ENCODE assay signal across 8 mouse cellular contexts in genomic region chr1:92911721-92912138, GRCm38 (mm10). TPM values are rescaled to one million over a fixed set of nuclear protein-coding genes. Genes with fewer than 3 reads are reported as not detected.
DNase-seq lines count a peak whose midpoint lies in the region; ATAC-seq lines count a peak whose summit lies in the region.

No protein-coding gene starts in this region.

- peak overlapping the region; percentile 94 for H3K9ac ChIP-seq in kidney, embryonic 16.5 days (replicated peaks; ENCODE audit: low read length)
- H3K9ac ChIP-seq in heart, embryonic 16.5 days (ENCODE audit: low read length) = peak overlapping the region; percentile 95

- H3K27me3 ChIP-seq in kidney, embryonic 16.5 days (ENCODE audit: insufficient read depth, low read length) = no peaks in the 10 kb centered on the region
- H3K27me3 ChIP-seq in heart, embryonic 16.5 days (ENCODE audit: control insufficient read depth, insufficient read depth, low read length) = no peaks in the 10 kb centered on the region

- H3K4me1 ChIP-seq in kidney, embryonic 16.5 days (ENCODE audit: insufficient read depth, low read length) = peaks cover 29% of the 10 kb centered on the region
- peaks cover 25% of the 10 kb centered on the region for H3K4me1 ChIP-seq in heart, embryonic 16.5 days (ENCODE audit: control insufficient read depth, insufficient read depth, low read length)

- peak overlapping the region; percentile 79 for H3K4me3 ChIP-seq in kidney, embryonic 16.5 days (ENCODE audit: low read length)
- H3K4me3 ChIP-seq in heart, embryonic 16.5 days (ENCODE audit: low read length) = peak overlapping the region; percentile 76

- H3K9me3 ChIP-seq in kidney, embryonic 16.5 days (ENCODE audit: low read length) = no peaks in the 10 kb centered on the region
- H3K9me3 ChIP-seq in heart, embryonic 16.5 days (replicated peaks; ENCODE audit: control insufficient read depth, low read length) = no peaks in the 10 kb centered on the region

- peak overlapping the region; percentile 76 for H3K4me2 ChIP-seq in kidney, embryonic 16.5 days (replicated peaks; ENCODE audit: low read depth, low read length)
- peak overlapping the region; percentile 87 for H3K4me2 ChIP-seq in heart, embryonic 16.5 days (ENCODE audit: low read depth, low read length)

- ATAC-seq in kidney, embryonic 16.5 days (ENCODE audit: low FRiP score, low TSS enrichment) = no peak
- no peak for ATAC-seq in heart, embryonic 16.5 days (replicated peaks; ENCODE audit: extremely low read depth, insufficient read depth, low FRiP score)
- ATAC-seq in megakaryocyte, adult 5-6 weeks (ENCODE audit: poor library complexity, severe bottlenecking) = 0 out of 2 replicates have a peak, but pooled peaks have one; percentile 6
- ATAC-seq in frontal cortex, adult (ENCODE audit: low TSS enrichment) = no peak
- no peak for ATAC-seq in CD4-positive, CD25-positive, alpha-beta regulatory T cell, adult 4 months

- H3K27ac ChIP-seq in kidney, embryonic 16.5 days (ENCODE audit: low read length) = peak overlapping the region; percentile 86
- H3K27ac ChIP-seq in heart, embryonic 16.5 days (ENCODE audit: low read length) = peak overlapping the region; percentile 91

- H3K36me3 ChIP-seq in kidney, embryonic 16.5 days (ENCODE audit: insufficient read depth, low read length) = peaks cover 11% of the 10 kb centered on the region
- peaks cover 19% of the 10 kb centered on the region for H3K36me3 ChIP-seq in heart, embryonic 16.5 days (ENCODE audit: control insufficient read depth, insufficient read depth)

- WGBS in kidney, embryonic 16.5 days = 40% methylated on average over 8 of the region's 8 CpGs
- WGBS in heart, embryonic 16.5 days = 42% methylated on average over 8 of the region's 8 CpGs

- DNase-seq in kidney, postnatal 36 days = no peak
- peak; percentile 47 for DNase-seq in MEL-GATA-1-ER (ENCODE audit: extremely low read depth, low read depth)
- no peak for DNase-seq in right cerebral cortex, postnatal 36 days (ENCODE audit: low spot score in 2 of 2)

RNA-seq across cellular contexts. Expression of gene Rnpepl1, which starts 1.1 kb away (rescaled TPM):
- polyA plus RNA-seq in kidney, embryonic 16.5 days (2015; fragmentation: Nextera tagmentation; extraction: Ambion mirVana) = 14.8 and 31.1 TPM in 2 replicates
- polyA plus RNA-seq in heart, embryonic 16.5 days (2015; fragmentation: Nextera tagmentation; extraction: Ambion mirVana) = 29.8 and 45.6 TPM in 2 replicates
- total RNA-seq in megakaryocyte, adult 5-6 weeks (2015) = 29.3 and 30.1 TPM in 2 replicates
- total RNA-seq in megakaryocyte, adult 5-6 weeks (2017) = 20.4 and 23.6 TPM in 2 replicates
- 10 to 100 TPM; 23.2 to 32.8 TPM for polyA plus RNA-seq in CD4-positive, CD25-positive, alpha-beta regulatory T cell, adult 4 months (2017; shearing (Covaris generic))

RNA-seq across cellular contexts. Expression of gene Dusp28, which starts 4.9 kb away (rescaled TPM):
- 12.3 and 13.9 TPM in 2 replicates for polyA plus RNA-seq in kidney, embryonic 16.5 days (2015; fragmentation: Nextera tagmentation; extraction: Ambion mirVana)
- 16.6 and 18.5 TPM in 2 replicates for polyA plus RNA-seq in heart, embryonic 16.5 days (2015; fragmentation: Nextera tagmentation; extraction: Ambion mirVana)
- 8.2 and 8.9 TPM in 2 replicates for total RNA-seq in megakaryocyte, adult 5-6 weeks (2015)
- total RNA-seq in megakaryocyte, adult 5-6 weeks (2017) = 2.0 and 2.4 TPM in 2 replicates
- polyA plus RNA-seq in CD4-positive, CD25-positive, alpha-beta regulatory T cell, adult 4 months (2017; shearing (Covaris generic)) = 1 to 10 TPM; 4.2 to 4.4 TPM

RNA-seq across cellular contexts. Expression of gene Ankmy1, which starts 9.0 kb away (rescaled TPM):
- polyA plus RNA-seq in kidney, embryonic 16.5 days (2015; fragmentation: Nextera tagmentation; extraction: Ambion mirVana) = 0.52 and 0.63 TPM in 2 replicates
- polyA plus RNA-seq in heart, embryonic 16.5 days (2015; fragmentation: Nextera tagmentation; extraction: Ambion mirVana) = 0.44 and 0.67 TPM in 2 replicates
- 0.20 TPM in 1 of 2 replicates, not detected in the other for total RNA-seq in megakaryocyte, adult 5-6 weeks (2015)
- not detected in 2 replicates for total RNA-seq in megakaryocyte, adult 5-6 weeks (2017)
- polyA plus RNA-seq in CD4-positive, CD25-positive, alpha-beta regulatory T cell, adult 4 months (2017; shearing (Covaris generic)) = 1 to 10 TPM in 1 of 2 experiments, under 1 TPM in 1; 0.65 to 1.1 TPM

RNA-seq across cellular contexts. Expression of gene Capn10, which starts 22.4 kb away (rescaled TPM):
- 42.8 and 44.8 TPM in 2 replicates for polyA plus RNA-seq in kidney, embryonic 16.5 days (2015; fragmentation: Nextera tagmentation; extraction: Ambion mirVana)
- polyA plus RNA-seq in heart, embryonic 16.5 days (2015; fragmentation: Nextera tagmentation; extraction: Ambion mirVana) = 26.9 and 27.1 TPM in 2 replicates
- 2.7 and 5.2 TPM in 2 replicates for total RNA-seq in megakaryocyte, adult 5-6 weeks (2015)
- total RNA-seq in megakaryocyte, adult 5-6 weeks (2017) = 6.4 and 8.7 TPM in 2 replicates
- 10 to 100 TPM in 1 of 2 experiments, 1 to 10 TPM in 1; 7.8 to 12.5 TPM for polyA plus RNA-seq in CD4-positive, CD25-positive, alpha-beta regulatory T cell, adult 4 months (2017; shearing (Covaris generic))

RNA-seq across cellular contexts. Expression of gene Gpr35, which starts 38.9 kb away (rescaled TPM):
- 0.50 and 0.62 TPM in 2 replicates for polyA plus RNA-seq in kidney, embryonic 16.5 days (2015; fragmentation: Nextera tagmentation; extraction: Ambion mirVana)
- 0.55 and 0.83 TPM in 2 replicates for polyA plus RNA-seq in heart, embryonic 16.5 days (2015; fragmentation: Nextera tagmentation; extraction: Ambion mirVana)
- 69.5 and 72.6 TPM in 2 replicates for total RNA-seq in megakaryocyte, adult 5-6 weeks (2015)
- total RNA-seq in megakaryocyte, adult 5-6 weeks (2017) = 46.4 and 47.2 TPM in 2 replicates
- polyA plus RNA-seq in CD4-positive, CD25-positive, alpha-beta regulatory T cell, adult 4 months (2017; shearing (Covaris generic)) = 1 to 10 TPM; 2.4 to 3.7 TPM
